Mouse (Mus musculus) brain, adult 2 months (tissue): ENCODE data around the gene Gipc2.
A peak's percentile ranks its signal among the peaks of the same experiment; 100 is the strongest.
"Not testable (repeated sequence)": the region's sequence is repeated elsewhere in the genome, so short reads cannot be mapped to it uniquely, and the experiment has no call there.

Experiments
- DNase-seq: peaks from one replicate; pipeline ENCODE4 v3.0.0; 2011; ENCODE audit warnings: low read depth, low spot score

Gene Gipc2

DNA sequence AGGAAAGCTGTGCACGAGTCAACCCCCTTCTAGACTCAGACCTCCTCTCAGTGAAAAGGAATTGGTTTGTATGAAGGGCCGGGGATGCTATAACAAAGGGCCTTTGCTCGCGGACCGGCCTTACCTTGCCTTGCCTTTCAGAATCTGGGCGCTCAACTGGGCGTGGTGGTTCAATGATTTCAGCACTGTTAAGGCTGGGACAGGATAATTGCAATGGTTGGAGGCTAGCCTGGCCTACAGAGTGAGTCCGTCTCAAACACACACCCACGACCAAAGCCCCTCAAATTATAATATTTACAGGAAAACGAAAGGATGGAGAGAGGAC, at the start of gene Gipc2:
TSS of gene Gipc2 (minus strand) at position 132 of the 325 bp plus-strand sequence.
- DNase-seq, result no peak

DNA sequence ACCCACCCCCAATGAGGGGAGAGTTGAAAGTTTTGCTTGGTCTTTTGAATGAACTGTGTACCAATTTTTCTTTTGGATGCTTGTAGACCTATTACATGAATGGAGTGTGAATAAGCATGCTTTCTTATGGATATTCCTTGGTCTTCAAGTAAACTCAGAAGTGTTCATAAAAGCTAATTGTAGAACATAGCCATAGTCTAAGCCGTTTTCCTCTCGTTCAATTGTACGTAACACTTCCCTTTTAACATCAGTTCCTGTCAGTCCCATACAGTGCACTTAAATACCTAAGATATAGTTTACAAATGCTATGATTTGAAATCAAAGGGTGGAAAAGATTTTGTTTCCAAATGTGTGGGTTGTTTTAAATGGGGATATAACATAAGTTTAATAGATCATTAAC, 47.4 kb upstream of the Gipc2 start:
- DNase-seq, result no peak

DNA sequence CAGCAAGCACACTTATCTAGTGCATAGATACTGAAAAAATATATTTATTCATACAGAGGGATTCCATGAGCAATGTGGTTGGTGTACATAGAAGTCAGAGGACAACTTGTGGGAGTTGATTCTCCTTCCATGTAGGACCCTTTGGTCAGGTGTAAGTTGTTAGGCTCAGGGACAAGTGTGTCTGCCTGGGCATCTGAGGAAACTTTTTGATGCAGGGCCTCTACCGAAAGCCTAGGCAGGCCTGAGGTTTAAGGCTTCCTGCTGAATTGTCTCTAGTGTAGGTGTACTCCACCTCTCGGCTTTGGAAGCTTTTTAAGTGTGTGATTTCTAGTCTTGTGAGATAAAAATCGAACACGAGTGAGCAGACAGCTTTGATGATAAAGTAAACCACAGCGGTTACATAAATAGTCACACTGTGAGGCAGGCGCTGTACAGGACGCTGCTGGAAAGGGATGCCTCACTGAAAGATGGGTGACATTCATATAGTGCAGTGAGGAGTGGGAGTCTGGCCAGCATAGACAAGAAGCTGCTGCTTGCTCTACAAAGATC, 45.8 kb upstream of the Gipc2 start:
- DNase-seq, result peak; percentile 23

DNA sequence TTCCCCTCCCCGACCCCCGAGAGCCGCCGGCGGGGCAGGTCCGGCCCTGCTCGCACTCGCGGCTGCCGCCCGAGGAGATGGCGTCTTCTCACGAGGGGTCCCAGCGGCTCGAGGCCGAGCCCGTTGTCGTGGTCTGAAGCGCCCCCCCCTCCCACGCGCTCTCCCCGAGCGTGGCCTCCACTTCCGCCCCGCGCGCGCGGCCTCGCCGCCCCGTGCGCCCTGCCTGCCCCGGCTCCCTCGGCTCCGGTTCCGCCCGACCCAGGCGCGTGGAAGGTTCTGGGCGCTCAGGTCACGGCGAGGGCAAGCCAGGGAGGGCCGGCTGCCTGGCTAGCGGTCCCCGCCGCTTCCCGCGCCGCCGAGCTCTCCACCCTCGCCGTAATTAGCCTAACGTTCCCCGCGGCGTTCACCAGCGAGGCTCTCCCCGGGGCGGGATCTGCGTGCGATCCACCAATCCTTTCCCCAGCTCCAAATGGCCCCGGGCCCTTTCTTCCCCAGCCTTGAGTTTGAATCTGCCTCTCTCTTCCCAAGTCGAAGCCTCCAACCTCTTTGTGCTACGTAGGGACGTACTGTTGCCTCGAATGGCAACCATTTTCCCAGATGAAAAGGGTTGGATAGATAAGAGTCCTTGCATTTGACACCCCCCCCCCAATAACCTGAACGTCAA, 44.8 kb upstream of the Gipc2 start:
- peak; percentile 78 for DNase-seq

DNA sequence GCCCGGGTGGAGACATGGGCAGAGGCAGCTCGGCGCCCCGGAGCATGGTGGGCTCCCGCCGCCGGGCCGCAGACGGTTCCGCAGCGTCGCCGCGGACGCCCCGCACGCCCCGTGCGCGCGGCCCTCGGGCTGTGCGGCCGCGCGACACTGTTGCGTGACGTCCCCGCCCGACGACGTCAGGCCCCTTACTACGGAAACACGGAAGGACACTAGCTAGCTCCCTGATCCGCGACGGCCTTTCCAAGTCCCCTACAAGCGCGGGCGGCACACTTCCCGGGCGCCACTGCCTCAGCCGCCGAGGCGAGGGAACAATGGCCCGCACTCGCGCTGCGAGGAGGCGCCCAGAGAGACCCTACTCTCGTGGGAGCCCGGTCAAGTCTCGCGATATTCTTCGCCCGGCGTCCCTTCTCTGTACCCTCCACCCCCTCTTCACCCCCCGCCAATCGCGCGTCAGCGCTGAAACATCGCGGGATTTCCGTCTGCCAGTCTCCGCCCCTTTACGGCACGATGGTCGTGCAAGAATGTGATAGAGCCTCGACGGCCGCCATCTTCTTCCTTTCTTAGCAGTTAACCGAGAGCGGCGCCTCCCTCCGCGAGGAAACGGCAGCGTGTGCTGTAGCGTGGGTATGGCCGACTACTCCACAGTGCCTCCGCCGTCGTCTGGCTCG, 44.1 kb upstream of the Gipc2 start, which contains the start of the genes Dnajb4 and Fubp1:
TSS of gene Dnajb4 (minus strand) at position 336 of the 668 bp plus-strand sequence.
TSS of gene Fubp1 (plus strand) at position 456 of the 668 bp plus-strand sequence.
- DNase-seq, result peak; percentile 99

DNA sequence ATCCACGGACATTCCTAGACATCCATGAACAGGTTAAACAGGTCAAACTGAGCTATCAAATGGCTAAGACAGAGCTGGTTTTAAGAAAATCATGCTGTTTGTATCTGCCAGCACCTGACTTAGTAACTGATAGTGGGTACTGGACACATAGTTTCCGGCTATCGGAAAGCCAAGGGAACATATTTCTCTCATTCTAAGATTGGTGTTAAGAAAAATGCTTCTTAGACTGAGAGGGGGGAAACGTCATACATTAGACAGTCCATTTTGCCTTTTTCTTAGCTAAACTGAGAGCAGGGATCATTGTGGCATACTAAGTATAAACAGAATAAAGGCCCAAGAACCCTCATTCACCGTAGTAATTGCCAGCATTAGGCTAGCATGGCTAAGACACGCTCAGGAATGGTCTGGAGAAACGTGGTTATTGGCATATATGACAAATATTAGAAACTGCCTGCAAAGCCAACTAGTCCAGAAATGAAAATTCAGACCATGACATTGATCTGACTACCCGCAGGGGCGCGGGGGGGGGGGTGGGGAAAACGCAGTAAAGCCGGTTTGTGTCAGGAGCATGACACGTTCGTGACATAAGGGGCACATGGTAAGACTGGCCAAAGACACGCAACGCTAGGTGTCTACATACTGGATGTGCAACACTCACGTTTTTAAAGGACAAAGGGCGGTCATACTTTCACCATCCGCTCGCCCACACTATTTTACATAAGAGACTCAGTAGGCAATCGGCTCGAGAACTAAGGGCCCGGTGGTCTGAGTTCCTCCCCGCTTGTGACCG, 43.3 kb upstream of the Gipc2 start:
- DNase-seq, result peak; percentile 76

DNA sequence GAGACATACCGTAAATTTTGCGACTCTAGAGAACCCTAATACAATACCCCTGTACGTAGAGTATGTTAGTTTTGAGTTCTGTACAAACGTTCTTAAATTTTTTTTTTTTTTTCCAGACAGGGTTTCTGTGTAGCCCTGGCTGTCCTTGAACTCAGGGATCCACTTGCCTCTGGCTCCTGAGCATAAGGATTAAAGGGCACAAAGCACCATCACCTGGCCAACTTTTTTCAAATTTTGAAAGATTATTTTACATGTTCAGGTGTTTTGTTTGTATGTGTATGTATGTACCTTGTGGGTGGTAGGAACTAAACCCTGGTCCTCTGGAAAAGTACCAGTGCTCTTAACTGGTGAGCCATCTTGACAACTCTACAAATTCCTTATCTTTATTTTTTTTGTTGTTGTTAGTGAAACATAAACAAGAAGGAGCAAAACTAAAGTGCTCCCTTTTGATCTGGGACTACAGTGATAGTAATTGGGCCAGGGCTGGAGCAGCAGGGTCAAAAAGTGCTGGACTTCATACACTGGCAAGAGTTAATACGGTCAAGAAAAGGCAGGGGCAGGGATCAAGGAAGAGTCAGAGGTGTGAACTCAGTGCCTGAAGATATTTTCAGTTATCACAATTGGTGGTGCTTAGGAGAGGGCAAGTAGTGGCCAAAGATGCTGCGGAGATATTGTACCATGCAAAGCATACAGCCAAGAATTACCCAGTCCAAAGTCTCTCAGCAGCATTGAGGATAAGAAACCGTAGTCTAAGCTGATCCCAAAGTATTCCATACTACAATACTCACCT, 42.3 kb upstream of the Gipc2 start:
- DNase-seq, result no peak

DNA sequence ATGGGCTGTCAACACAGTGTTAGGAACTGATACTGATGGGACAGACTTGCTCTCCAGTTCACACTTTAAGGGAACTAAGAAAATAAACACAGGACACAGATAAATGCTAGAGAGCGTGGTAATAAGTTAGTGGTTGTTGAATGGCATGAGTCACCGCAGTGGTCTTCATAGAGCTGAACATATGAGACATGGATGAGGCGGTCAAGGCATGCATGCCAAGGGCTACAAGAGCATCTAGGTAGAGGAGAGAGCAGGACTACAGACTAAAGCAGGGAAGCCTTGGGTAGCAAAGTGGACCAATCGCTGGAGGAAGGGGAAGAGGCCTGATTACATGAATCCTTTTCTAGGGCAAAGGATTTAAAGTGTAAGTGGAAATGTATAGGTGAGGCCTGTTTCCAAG, 41.1 kb upstream of the Gipc2 start:
- no peak for DNase-seq

DNA sequence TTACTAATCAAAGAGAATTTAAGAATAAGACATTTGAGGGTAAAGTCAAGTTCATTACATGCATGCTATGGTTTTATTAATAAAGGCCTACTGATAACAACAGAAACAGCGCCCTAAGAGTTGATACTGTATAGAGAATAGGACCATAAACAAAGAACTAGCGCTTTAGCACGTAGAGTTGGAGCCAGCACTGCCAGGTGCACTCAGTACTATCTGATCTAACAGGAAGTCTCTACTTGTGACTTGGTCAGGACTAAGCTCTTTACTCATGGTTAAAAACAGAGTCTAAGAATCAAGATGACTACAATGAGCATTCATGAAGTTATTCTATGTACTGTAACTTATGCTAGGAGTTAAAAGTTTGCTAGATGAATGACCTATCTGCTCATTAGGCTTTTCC, 38.5 kb upstream of the Gipc2 start:
- no peak for DNase-seq

DNA sequence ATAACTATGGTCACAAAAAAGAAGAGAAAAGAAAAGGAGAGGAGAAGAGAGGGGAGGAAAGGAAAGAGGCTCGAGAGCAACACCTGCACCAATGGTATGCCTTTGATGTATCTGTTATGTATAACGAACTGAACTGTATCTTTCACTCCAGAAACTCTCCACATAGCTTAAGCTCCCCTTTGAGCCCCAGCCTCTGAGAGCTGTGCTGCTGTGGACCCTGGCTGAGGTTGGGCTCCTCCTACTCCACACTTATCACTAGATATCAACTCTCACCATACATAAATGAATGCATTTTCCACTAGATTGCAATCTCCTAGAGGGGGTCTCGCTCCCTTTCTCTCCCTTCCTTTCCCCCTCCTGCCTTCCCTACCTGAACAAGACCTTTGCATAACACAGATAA, 38.0 kb upstream of the Gipc2 start:
- DNase-seq, result no peak

DNA sequence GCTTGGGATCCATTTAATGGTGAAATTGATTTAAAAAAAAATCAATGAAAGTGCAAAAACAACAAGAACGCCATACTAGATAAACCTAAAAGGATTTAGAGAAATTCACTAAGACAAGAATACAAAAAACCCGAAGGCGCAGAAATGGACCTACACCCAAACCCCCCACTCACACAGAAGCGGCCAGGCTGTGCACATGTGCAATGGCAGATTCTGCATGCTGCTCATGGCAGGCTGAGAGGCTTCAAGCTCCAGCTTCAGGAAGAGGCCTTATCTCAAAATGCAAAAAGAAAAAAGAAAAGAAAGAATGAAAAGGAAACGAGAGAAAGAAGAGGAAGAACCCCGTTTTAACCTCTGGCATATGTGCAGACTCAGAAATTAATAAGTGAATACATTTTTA, 37.4 kb upstream of the Gipc2 start:
- no peak for DNase-seq

DNA sequence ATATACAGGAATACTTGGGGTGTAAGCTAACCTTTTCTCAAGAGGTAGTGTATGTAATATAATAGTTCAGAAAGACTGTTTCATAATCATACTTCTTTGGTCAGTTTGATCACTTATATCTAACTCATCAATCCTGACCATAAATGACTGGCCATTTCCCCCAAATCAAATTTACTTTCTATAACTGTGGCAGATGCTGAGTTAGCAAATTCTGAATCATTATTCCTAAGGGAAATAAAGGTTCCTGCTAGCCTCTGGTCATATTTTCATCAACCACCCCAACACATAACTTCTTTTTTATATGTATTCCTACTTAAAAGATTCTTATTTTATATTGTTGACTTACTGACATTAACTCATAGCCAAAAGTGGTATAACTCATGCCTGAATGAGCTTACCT, 36.9 kb upstream of the Gipc2 start:
- DNase-seq, result no peak

DNA sequence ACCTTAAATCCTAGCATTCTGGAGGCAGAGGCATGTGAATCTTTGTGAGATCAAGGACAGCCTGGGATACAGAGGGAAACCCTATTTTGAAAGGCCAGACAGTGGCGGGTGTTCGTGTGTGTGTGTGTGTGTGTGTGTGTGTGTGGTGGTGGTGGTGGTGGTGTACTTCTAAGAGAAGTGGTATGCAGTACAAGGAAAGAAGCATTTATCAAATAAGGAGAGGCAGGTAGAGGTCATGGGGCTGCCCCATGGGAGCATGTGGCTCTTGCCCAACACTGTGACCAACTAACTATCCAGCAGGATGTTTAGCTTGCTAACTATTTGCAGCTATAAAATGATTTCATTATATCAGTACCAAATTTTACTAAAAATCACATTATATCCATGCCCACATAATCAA, 35.6 kb upstream of the Gipc2 start:
- no peak for DNase-seq

DNA sequence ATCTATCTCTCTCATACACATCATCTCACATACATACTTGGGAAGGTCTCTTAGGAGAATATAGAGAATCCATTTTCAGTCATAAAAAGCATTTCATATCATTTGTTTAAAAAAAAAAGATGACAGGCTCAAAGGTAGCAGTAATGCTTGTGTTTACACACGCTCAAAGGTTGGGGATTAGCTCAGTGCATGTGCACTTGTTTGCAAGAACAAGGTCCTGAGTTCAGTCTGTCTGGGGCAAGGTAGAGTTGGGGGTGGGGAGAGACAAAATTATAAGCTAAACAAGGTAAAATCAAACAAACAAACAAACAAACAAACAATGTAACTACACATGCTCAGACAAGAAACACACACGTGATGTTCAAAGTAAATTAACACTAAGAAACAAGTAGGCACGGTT, 35.2 kb upstream of the Gipc2 start:
- no peak for DNase-seq

DNA sequence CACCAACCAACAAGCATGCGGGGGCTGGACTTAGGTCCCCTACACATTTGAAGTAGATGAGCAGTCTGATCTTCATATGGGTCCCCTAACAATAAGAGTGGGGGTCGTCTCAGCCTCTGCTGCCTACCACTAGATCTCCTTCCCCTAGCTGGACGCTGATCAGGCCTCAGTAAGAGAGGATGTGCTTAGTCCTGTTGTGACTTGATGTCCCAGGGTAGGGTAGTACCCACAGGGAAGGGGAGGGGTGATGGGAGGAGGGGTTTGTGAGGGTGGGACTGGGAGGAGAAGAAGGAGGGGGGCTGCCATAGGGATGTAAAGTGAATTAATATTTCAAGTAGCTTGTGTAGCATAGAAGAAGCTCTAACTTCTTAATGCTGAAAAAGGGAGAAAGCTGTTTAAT, 33.1 kb upstream of the Gipc2 start:
- DNase-seq, result no peak

DNA sequence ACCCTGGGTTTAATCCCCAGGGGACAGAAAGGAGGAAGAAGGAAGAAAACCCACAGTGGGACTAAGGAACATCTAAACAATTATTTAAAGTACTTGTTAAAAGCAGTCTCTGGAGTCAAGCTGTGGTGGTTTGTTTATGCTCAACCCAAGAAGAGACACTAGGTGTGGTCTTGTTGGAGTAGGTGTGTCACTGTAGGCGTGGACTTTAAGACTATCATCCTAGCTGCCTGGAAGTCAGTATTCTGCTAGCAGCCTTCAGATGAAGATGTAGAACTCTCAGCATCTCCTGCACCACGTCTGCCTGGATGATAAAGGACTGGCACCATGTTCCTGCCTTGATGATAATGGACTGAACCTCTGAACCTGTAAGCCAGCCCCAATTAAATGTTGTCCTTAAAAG, 31.2 kb upstream of the Gipc2 start:
- not testable (repeated sequence) for DNase-seq

DNA sequence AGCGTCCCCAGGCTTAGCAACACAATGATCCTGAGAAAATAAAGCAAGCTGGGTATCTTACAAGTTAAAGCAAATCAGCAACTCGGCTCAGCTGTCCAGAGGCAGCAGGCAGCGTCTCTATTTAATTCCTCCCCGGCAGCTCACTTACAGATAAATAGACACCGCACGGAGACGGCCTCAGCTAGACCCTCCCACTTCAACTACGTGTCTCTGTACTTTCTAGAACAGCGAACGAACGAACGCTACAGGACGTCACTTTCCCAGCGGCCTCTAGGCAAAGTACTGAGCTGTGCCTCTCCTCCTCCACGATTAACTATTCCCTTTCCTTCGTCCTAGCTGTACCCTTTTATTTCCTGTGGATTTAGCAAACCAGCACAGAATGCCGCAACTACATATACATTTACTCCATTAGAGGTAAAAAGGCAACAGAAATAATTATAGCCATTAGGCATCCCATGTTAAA, 27.6 kb upstream of the Gipc2 start:
- DNase-seq, result peak; percentile 98

DNA sequence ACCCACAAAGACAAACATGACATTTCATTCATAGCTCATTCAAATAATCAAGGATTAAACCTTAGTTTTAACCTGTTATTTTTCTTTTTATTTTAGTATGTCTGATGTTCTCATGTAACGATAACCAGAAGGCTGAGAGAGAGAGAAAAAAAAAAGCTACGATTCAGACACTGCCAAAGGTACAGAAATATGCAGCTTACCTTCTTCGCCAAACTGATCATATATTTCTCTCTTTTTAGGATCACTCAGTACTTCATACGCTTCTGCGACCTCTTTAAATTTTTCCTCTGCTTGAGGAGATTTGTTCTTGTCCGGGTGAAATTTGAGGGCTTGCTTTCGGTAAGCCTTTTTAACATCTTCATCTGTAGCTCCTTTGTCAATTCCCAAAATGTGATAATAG, 27.1 kb upstream of the Gipc2 start:
- DNase-seq, result no peak

DNA sequence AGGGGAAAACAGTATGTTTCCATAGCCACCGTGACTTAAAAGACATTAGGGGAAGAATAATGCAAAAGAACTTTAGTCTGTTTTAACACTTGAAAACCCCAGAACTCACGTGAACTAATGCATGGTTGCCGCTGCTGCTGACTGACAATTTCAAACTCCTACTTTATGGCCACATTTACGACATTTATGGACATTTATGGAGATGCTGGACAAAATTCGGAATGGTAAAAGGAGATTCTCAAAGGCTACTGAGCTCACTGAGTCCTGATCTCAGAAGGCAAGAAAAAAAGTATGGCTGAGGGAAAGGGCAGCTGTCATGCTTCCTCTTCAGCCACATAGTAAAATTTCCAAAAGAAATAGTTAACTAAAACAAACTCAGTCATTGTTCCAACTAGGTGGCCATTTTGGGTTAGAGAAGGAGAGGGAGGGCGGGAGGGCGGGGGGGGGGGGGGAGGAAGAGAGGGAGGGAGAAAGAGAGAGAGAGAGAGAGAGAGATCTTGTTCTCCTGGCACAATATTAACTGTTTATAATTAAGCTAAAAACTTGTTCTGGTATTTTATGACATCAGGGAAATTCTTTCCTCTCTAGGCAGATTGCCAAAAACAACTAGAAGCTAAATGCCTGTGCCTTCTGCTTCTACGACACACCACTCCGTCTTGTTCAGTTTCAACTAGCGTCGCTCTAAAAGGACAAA, 26.4 kb upstream of the Gipc2 start:
- DNase-seq, result peak; percentile 65

DNA sequence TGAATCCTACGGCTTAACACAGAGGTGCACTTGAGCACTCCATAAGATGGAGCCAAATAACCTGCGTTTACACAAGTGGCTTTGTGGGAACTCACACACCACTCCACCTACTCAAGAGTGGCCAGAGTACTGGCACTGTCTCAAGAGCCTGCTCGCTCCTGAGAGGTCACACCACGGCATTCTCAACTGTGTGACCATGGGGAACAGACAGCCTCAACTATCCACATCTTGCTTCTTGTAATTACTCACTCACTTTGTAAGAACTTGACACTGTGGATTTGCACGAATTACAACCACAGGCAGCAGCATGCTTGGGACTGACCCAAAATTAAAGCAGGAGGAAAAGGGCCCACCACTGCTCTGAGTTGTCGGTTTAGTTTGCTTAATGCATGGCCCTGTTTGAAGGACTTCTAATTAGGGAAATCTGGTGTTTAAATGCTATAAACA, 25.8 kb upstream of the Gipc2 start:
- DNase-seq, result peak; percentile 58
